Mouse (Mus musculus): ENCODE data around the gene Etd. TPM values are rescaled to one million over a fixed set of nuclear protein-coding genes. Genes with fewer than 3 reads are reported as not detected.
"Not testable (repeated sequence)": the region's sequence is repeated elsewhere in the genome, so short reads cannot be mapped to it uniquely, and the experiment has no call there.

Gene Etd
- not detected for total RNA-seq (2018; cell fraction: chromatin; rRNA removed)
- not detected for total RNA-seq (2018; cell fraction: cytosol; rRNA removed)
- not detected for total RNA-seq (2018; cell fraction: nucleus; rRNA removed)
- polyA plus RNA-seq (2018), result not detected in 3 replicates

- Histone ChIP-seq H3K79me2 (ENCODE audit: inconsistent target) (no peaks in the 10 kb centered on the region), H3K36me3 (ENCODE audit: inconsistent target) (no peaks in the 10 kb centered on the region), H3K4me3 (ENCODE audit: inconsistent target) (no peak within 1 kb of the TSS), H3K27ac (no peak within 1 kb of the TSS)
- WGBS (ENCODE audit: missing documents), result 89% methylated on average over 3 of the region's 3 CpGs
These were observed at the start of gene Etd for GRCm38 (mm10) chrX:53434618-53435017. Gene Etd (plus strand): TSS chrX:53434918.

GRCm38 (mm10) chrX:53386362-53386761, 48.4 kb upstream of the Etd start:
- Histone ChIP-seq H3K79me2 (ENCODE audit: inconsistent target) (no peaks in the 10 kb centered on the region), H3K36me3 (ENCODE audit: inconsistent target) (no peaks in the 10 kb centered on the region), H3K27ac (no peak overlapping the region), H3K4me3 (ENCODE audit: inconsistent target) (no peak overlapping the region)
- 64% methylated on average over 3 of the region's 3 CpGs for WGBS (ENCODE audit: missing documents)

- Histone ChIP-seq H3K79me2 (ENCODE audit: inconsistent target) (no peaks in the 10 kb centered on the region), H3K4me3 (ENCODE audit: inconsistent target) (no peak overlapping the region), H3K36me3 (ENCODE audit: inconsistent target) (no peaks in the 10 kb centered on the region), H3K27ac (no peak overlapping the region)
- 33% methylated on average over 1 of the region's 1 CpGs for WGBS (ENCODE audit: missing documents)
These were observed 1.8 kb upstream of the Etd start for GRCm38 (mm10) chrX:53432888-53433287.

GRCm38 (mm10) chrX:53459573-53459972, 24.9 kb downstream of the Etd start:
- 75% methylated on average over 3 of the region's 3 CpGs for WGBS (ENCODE audit: missing documents)
- Histone ChIP-seq H3K27ac (no peak overlapping the region), H3K79me2 (ENCODE audit: inconsistent target) (no peaks in the 10 kb centered on the region), H3K4me3 (ENCODE audit: inconsistent target) (no peak overlapping the region), H3K36me3 (ENCODE audit: inconsistent target) (no peaks in the 10 kb centered on the region)

GRCm38 (mm10) chrX:53464194-53464593, 29.5 kb downstream of the Etd start:
- H3K79me2 ChIP-seq (ENCODE audit: inconsistent target); H3K4me3 ChIP-seq (ENCODE audit: inconsistent target); H3K36me3 ChIP-seq (ENCODE audit: inconsistent target); H3K27ac ChIP-seq: not testable (repeated sequence)

Other genes with a start within 250 kb of the Etd start
- not detected in 3 replicates for gene Plac1, start 194.8 kb upstream of the Etd start, polyA plus RNA-seq (2018)
- 3.9 to 7.6 TPM (median 7.3 TPM) in 3 replicates for gene Fam122b, start 165.1 kb upstream of the Etd start, polyA plus RNA-seq (2018)
- gene Fam122c, start 161.5 kb upstream of the Etd start, polyA plus RNA-seq (2018), result not detected in 3 replicates
- gene Mospd1, start 64.4 kb upstream of the Etd start, polyA plus RNA-seq (2018), result 13.4 to 22.1 TPM (median 21.4 TPM) in 3 replicates
- 2.3 to 3.9 TPM (median 3.6 TPM) in 3 replicates for gene Rtl8c, start 173.1 kb downstream of the Etd start, polyA plus RNA-seq (2018)
- gene Gm14597, start 174.1 kb downstream of the Etd start, polyA plus RNA-seq (2018), result not detected in 3 replicates
- gene Rtl8a, start 208.8 kb downstream of the Etd start, polyA plus RNA-seq (2018), result 9.9 to 19.7 TPM (median 12.3 TPM) in 3 replicates
- gene Rtl8b, start 235.5 kb downstream of the Etd start, polyA plus RNA-seq (2018), result 15.8 to 41.4 TPM (median 27.8 TPM) in 3 replicates